Mouse (Mus musculus) heart, embryonic 13.5 days (tissue): ENCODE data around the gene Edaradd. TPM values are rescaled to one million over a fixed set of nuclear protein-coding genes. Genes with fewer than 3 reads are reported as not detected.

Experiments used
- ATAC-seq: fragments of 200-750 bp; cut with Nextera tagmentation; 2 replicates; pipeline ENCODE4 v1.8.0; 2017; ENCODE audit warnings: moderate TSS enrichment; ENCODE audit not compliant: insufficient number of reproducible peaks, low FRiP score, low TSS enrichment; ENCODE audit errors: extremely low read depth
- H3K27ac ChIP-seq: fragments of 300-500 bp; sonication (generic); replicated peaks from 2 replicates; pipeline ENCODE4 v1.5.1; 2015; ENCODE audit warnings: moderate library complexity, mild to moderate bottlenecking, inconsistent platforms
- H3K27me3 ChIP-seq: fragments of 300-500 bp; sonication (generic); replicated peaks from 2 replicates; pipeline ENCODE4 v1.6.1; 2015; ENCODE audit warnings: mild to moderate bottlenecking, inconsistent platforms
- H3K36me3 ChIP-seq: fragments of 300-500 bp; sonication (generic); 2 replicates; pipeline ENCODE4 v1.6.1; 2015; ENCODE audit warnings: mild to moderate bottlenecking, inconsistent platforms
- H3K4me1 ChIP-seq: fragments of 300-500 bp; sonication (generic); 2 replicates; pipeline ENCODE4 v1.6.1; 2015; ENCODE audit warnings: inconsistent platforms
- H3K4me2 ChIP-seq: fragments of 300-500 bp; sonication (generic); 2 replicates; pipeline ENCODE4 v1.6.1; 2015; ENCODE audit warnings: inconsistent platforms, mild to moderate bottlenecking, moderate library complexity
- H3K4me3 ChIP-seq: fragments of 300-500 bp; sonication (generic); 2 replicates; pipeline ENCODE4 v1.5.1; 2015; ENCODE audit warnings: moderate library complexity, mild to moderate bottlenecking, inconsistent platforms
- H3K9ac ChIP-seq: fragments of 300-500 bp; sonication (generic); 2 replicates; pipeline ENCODE4 v1.6.1; 2015; ENCODE audit warnings: inconsistent platforms, mild to moderate bottlenecking, moderate library complexity
- H3K9me3 ChIP-seq: fragments of 300-500 bp; sonication (generic); 2 replicates; pipeline ENCODE4 v1.6.1; 2016; ENCODE audit warnings: inconsistent platforms
- WGBS: fragments of 180-500 bp; shearing (Covaris S2); methylation state at CpG from one replicate; pipeline ENCODE4 v1.1.7; 2015; ENCODE audit warnings: mixed read lengths; 5-methylcytosine and 5-hydroxymethylcytosine counted together
- polyA plus RNA-seq: library from polyadenylated mRNA; unstranded; fragments of >200 nt; fragmentation: Nextera tagmentation; extraction: Ambion mirVana; gene quantifications from 2 replicates; pipeline ENCODE4 v1.2.1, GENCODE M21; 2015

The Edaradd gene
- polyA plus RNA-seq, 1 experiment from 2014 or later = 0.49 TPM

DNA sequence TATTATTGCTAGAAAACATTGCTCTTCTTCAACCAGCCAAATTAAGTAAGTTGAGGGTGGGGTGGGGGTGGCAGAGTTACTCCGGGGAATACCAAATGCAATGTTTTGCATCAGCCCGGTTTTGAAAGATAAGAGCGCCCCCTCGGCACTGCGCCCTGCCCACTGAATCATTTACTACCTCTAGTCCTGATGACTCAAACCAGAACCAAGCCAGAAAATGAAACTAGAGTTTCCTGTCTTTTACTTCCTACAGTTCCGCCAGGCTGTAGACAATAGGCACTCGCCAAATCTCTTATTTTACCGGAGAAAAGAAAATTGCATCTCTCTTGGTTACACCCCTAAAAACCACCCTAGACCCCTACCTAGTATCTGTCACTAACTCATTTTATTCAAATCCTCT lies 59.8 kb downstream of the Edaradd start:
- Histone ChIP-seq H3K27ac (peak overlapping the region; percentile 83), H3K4me3 (peak overlapping the region; percentile 86), H3K9ac (peak overlapping the region; percentile 90), H3K4me1 (peaks cover 20% of the 10 kb centered on the region), H3K4me2 (peak overlapping the region; percentile 87), H3K27me3 (no peaks in the 10 kb centered on the region), H3K9me3 (no peaks in the 10 kb centered on the region), H3K36me3 (peaks cover 26% of the 10 kb centered on the region; the same call in 1 of the 2 replicates)
- WGBS = 2% methylated on average over 8 of the region's 8 CpGs
- ATAC-seq = no peak

- Histone ChIP-seq H3K4me3 (no peak overlapping the region), H3K4me1 (peaks cover 9% of the 10 kb centered on the region), H3K27me3 (no peaks in the 10 kb centered on the region), H3K27ac (no peak overlapping the region), H3K4me2 (no peak overlapping the region), H3K9ac (no peak overlapping the region), H3K36me3 (peaks cover 59% of the 10 kb centered on the region), H3K9me3 (no peaks in the 10 kb centered on the region)
- WGBS = 66% methylated on average over 7 of the region's 7 CpGs
- ATAC-seq = no peak
Measured at GRCm38 (mm10) chr13:12456711-12457110, 63.5 kb downstream of the Edaradd start.

DNA sequence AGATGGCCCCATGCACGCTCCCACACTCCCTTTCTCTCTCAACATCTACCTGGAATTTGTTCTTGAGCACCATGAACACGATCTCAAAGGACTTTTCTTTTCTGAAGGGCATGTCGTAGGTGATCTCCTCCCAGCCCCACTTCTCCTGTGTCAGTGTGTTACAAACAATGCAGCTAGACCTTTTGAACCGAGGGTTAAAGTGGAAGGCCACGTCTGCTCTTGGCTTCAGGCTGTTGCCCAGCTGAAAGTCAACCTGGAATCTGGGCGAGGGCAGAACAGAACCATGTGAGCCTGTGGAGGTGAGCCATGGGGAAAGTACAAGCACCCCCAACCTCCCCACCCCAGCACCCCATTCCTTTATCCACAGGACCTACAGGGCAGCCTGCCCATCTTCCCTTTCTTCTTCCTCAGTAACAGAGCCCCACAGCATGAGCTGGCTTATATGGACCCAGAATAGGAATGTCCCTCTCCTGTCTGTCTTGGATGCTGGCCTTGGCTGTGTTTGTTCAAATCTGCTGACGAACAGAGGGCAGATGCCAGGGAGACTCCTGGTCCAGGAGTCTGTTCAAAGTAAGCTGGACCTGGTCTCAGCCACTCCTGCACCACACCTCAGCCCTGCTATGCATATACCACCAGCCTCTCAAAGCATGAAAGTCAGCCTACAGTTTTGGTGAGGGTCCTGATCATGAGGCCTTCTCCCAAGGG lies 65.4 kb downstream of the Edaradd start:
- ATAC-seq = no peak
- no peaks in the 10 kb centered on the region for H3K9me3 ChIP-seq
- no peak overlapping the region for H3K27ac ChIP-seq
- H3K4me1 ChIP-seq = peaks cover 3% of the 10 kb centered on the region
- no peak overlapping the region for H3K4me3 ChIP-seq
- H3K36me3 ChIP-seq = peaks cover 72% of the 10 kb centered on the region
- 79% methylated on average over 7 of the region's 7 CpGs for WGBS
- no peak overlapping the region for H3K4me2 ChIP-seq
- no peaks in the 10 kb centered on the region for H3K27me3 ChIP-seq
- H3K9ac ChIP-seq = no peak overlapping the region

DNA sequence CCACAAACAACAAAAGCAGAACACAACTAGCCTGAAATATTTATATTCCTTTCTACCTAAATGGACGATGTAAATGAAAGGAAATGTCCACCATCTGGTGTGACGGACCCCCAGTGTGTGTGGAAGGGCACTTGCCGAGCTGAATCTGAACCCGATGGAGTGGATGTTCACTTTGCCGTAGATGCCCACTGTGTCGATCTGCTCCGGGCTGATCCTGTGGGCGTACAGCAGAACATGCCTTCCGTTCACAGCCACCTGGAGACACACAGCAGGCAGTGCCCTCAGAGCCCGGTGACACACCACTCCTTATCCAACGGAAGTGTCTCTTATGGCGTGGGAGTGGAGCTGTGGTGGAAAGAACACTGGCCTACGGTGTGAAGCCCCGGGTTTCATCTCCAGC lies 67.1 kb downstream of the Edaradd start:
- no peaks in the 10 kb centered on the region for H3K27me3 ChIP-seq
- no peaks in the 10 kb centered on the region for H3K9me3 ChIP-seq
- no peak overlapping the region for H3K4me2 ChIP-seq
- peaks cover 72% of the 10 kb centered on the region for H3K36me3 ChIP-seq
- no peaks in the 10 kb centered on the region for H3K4me1 ChIP-seq
- 91% methylated on average over 14 of the region's 14 CpGs for WGBS
- H3K27ac ChIP-seq = no peak overlapping the region
- H3K4me3 ChIP-seq = no peak overlapping the region
- ATAC-seq = no peak
- H3K9ac ChIP-seq = no peak overlapping the region

DNA sequence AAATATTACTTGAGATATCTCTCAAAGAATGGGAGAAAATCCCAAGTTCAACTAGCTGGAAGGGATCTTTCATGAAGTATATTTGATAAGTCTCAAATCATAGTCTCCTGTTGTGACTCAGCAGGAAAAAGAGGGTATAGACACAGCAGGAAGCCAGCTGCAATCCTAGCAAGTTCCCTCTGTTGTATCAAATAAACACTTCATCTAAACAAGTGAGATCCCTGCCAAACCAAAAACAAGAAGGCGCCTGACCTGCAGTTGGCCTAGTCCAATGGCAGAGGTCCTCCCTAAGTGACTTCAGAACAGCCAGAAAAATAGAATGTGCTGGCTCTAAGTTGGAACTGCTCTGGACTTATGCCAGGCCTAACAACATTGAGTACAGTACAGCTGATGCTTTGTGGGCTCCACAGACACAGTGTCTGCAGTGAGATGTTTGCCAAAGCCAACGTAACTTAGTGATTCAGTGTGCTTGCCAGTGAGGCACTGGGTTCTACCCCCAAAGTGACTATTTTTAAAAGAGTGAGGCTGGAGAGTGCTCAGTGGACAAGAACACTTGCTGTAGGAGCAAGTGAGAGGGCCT lies 78.1 kb downstream of the Edaradd start:
- Histone ChIP-seq H3K9me3 (no peaks in the 10 kb centered on the region), H3K9ac (no peak overlapping the region), H3K4me3 (no peak overlapping the region), H3K27me3 (no peaks in the 10 kb centered on the region), H3K4me2 (no peak overlapping the region), H3K4me1 (0 out of 2 replicates have a peak, but pooled peaks cover 8% of the 10 kb centered on the region), H3K36me3 (peaks cover 74% of the 10 kb centered on the region), H3K27ac (peak overlapping the region; percentile 28; the same call in 1 of the 2 replicates)
- WGBS = 76% methylated on average over 2 of the region's 2 CpGs
- no peak for ATAC-seq

DNA sequence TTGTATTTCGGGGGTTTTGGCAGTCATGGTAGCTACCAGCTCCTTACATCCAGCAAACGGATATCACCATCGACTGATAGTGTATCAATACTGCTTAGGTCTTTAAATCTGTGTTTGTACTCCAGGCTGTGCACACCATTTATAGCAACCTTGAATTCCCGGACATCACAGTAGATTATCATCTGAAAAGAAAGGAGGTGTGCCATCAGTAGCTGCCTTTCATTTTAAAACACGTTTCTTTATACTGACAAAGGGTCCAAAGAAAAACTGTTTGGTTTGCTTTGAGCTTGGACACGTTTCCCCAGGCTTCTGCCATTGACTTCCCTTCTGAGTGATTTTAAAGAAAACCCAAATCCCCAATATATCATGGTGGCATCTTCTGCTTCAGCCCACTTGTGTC lies 79.4 kb downstream of the Edaradd start:
- Histone ChIP-seq H3K4me3 (no peak overlapping the region), H3K4me2 (no peak overlapping the region), H3K9ac (no peak overlapping the region), H3K27me3 (no peaks in the 10 kb centered on the region), H3K9me3 (no peaks in the 10 kb centered on the region), H3K27ac (no peak overlapping the region), H3K4me1 (0 out of 2 replicates have a peak, but pooled peaks cover 8% of the 10 kb centered on the region), H3K36me3 (peaks cover 71% of the 10 kb centered on the region)
- WGBS = 82% methylated on average over 6 of the region's 6 CpGs
- no peak for ATAC-seq

GRCm38 (mm10) chr13:12439586-12439985 lies 80.7 kb downstream of the Edaradd start:
- Histone ChIP-seq H3K36me3 (peaks cover 74% of the 10 kb centered on the region), H3K9ac (no peak overlapping the region), H3K4me2 (no peak overlapping the region), H3K27ac (no peak overlapping the region), H3K27me3 (no peaks in the 10 kb centered on the region), H3K4me1 (0 out of 2 replicates have a peak, but pooled peaks cover 8% of the 10 kb centered on the region), H3K9me3 (no peaks in the 10 kb centered on the region), H3K4me3 (no peak overlapping the region)
- no peak for ATAC-seq
- 87% methylated on average over 3 of the region's 3 CpGs for WGBS

- Histone ChIP-seq H3K27ac (no peak overlapping the region), H3K9me3 (no peaks in the 10 kb centered on the region), H3K36me3 (peaks cover 94% of the 10 kb centered on the region), H3K4me3 (no peak overlapping the region), H3K4me1 (no peaks in the 10 kb centered on the region), H3K9ac (no peak overlapping the region), H3K27me3 (no peaks in the 10 kb centered on the region), H3K4me2 (no peak overlapping the region)
- ATAC-seq = no peak
- 79% methylated on average over 5 of the region's 5 CpGs for WGBS
Measured at GRCm38 (mm10) chr13:12433843-12434242, 86.4 kb downstream of the Edaradd start.

GRCm38 (mm10) chr13:12428556-12428955 lies 91.7 kb downstream of the Edaradd start:
- no peaks in the 10 kb centered on the region for H3K4me1 ChIP-seq
- H3K4me2 ChIP-seq = no peak overlapping the region
- no peaks in the 10 kb centered on the region for H3K9me3 ChIP-seq
- H3K27me3 ChIP-seq = no peaks in the 10 kb centered on the region
- WGBS = 92% methylated on average over 13 of the region's 13 CpGs
- no peak overlapping the region for H3K27ac ChIP-seq
- H3K4me3 ChIP-seq = no peak overlapping the region
- no peak overlapping the region for H3K9ac ChIP-seq
- H3K36me3 ChIP-seq = peaks cover 97% of the 10 kb centered on the region
- no peak for ATAC-seq

Other genes starting within 250 kb of the Edaradd start
- 1,324 and 1,364 TPM in 2 replicates for gene Actn2, start 179.7 kb downstream of the Edaradd start, polyA plus RNA-seq
- gene Heatr1, start 125.4 kb downstream of the Edaradd start, polyA plus RNA-seq = 8.8 and 10.1 TPM in 2 replicates
- gene Lgals8, start 55.5 kb downstream of the Edaradd start, polyA plus RNA-seq = 13.5 and 14.5 TPM in 2 replicates
- gene Ero1lb, start 45.4 kb upstream of the Edaradd start, polyA plus RNA-seq = 5.9 and 6.2 TPM in 2 replicates